Mouse (Mus musculus) thymus, adult 18-20 months (tissue): ENCODE data around the gene Cfc1.

Source experiments
- DNase-seq, 2 experiments: peaks; one replicate each; pipeline ENCODE4 v3.0.0; 2022; ENCODE audit warnings: mixed read lengths in 2 of 2

Cfc1 gene

DNA sequence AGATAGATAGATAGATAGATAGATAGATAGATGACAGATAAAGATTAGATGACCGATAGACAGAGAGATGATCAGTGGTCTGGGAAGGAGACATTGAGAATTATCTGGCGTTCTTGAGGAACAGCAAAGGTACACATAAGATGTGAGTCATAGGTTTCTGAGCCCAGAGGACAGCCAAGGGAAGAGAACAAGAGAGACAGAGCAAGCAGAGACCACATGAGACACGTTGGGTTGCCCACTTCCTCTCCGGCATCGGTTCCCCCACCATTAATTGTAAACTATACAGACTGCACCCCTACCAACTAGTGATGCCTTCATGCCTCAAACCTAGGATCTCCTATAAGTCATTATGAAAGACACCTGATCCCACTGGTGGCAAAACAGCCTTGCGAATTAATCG is 18.8 kb downstream of the Cfc1 start:
- DNase-seq = no peak

DNA sequence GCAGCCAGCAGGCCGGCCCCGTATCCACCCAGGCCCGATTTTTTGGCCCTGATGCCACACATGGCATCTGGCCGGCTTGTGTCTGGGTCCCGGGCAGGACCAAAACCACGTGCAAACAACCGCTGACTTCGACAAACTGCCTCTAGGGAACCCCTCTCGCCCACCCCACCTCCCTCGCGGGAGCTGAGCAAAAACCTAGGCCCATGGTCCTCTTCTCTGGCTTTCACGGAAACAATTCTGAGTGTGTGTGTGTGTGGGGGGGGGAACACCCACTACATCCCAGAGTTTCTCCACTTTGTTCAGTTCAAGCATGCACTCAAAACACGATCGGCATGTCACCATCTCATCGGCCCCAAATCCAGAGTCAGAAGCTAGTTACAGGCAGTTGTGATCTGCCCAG is 25.4 kb downstream of the Cfc1 start, which contains the start of gene Prss40:
TSS of gene Prss40 (minus strand) at position 101 of the 400 bp plus-strand sequence.
- no peak for DNase-seq

- no peak for DNase-seq
Measured at GRCm38 (mm10) chr1:34564383-34565045, 29.1 kb downstream of the Cfc1 start.

DNA sequence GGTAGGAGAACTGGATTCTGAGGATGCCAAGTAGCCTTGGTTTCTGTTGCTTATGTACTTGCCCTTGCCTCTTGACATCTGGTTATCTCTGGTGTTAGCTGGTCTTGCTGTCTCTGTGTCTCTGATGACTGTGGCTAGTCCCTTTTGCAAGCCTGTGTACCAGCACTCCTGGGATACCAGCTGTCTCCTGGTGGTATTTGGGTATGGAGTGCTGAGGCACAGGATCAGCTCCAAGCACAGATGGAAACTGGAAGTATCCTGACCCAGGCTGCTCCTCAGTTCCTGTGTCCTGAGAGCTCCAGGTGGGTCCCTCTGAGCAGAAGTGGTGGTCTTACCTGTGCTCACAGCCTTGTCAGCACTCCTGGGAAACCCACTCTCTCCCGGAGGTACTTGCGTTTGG is 32.7 kb downstream of the Cfc1 start:
- DNase-seq = no peak

GRCm38 (mm10) chr1:34569876-34570275 is 34.4 kb downstream of the Cfc1 start:
- DNase-seq = no peak

DNA sequence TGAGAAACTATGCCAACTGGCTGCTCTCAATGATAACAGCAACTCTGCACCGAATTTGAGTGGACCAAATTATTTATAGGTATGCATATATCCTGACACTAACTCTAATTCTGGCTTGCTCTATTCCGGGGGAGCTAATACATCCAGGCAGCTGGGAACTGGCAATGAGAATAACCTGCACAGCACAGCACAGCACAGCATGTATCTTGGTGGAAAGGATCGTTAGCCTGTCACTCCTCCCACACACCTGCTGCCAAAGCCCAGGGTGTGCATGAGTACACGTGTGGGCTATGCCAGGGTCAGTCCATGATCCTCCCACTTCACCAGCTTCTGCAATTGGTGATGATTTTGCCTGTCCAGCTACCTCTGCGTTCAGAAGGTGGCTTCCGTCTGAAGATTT is 36.0 kb downstream of the Cfc1 start:
- DNase-seq = no peak

DNA sequence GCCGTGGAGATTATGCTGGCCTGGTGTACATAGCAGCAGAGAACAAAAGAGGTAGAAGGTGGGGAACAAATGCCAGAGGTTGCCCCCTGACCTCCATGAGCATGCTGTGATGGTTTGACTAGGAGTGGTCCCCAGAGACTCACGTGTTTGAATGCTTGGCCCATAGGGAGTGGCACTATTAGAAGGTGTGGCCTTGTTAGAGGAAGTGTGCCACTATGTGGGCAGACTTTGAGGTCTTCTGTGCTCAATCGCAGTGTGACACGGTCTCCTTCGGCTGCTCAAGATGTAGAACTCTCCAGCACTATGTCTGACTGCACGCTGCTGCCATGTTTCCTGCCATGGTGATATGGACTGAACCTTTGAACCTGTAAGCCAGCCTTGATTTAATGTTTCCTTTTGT is 37.8 kb downstream of the Cfc1 start:
- DNase-seq = no peak

DNA sequence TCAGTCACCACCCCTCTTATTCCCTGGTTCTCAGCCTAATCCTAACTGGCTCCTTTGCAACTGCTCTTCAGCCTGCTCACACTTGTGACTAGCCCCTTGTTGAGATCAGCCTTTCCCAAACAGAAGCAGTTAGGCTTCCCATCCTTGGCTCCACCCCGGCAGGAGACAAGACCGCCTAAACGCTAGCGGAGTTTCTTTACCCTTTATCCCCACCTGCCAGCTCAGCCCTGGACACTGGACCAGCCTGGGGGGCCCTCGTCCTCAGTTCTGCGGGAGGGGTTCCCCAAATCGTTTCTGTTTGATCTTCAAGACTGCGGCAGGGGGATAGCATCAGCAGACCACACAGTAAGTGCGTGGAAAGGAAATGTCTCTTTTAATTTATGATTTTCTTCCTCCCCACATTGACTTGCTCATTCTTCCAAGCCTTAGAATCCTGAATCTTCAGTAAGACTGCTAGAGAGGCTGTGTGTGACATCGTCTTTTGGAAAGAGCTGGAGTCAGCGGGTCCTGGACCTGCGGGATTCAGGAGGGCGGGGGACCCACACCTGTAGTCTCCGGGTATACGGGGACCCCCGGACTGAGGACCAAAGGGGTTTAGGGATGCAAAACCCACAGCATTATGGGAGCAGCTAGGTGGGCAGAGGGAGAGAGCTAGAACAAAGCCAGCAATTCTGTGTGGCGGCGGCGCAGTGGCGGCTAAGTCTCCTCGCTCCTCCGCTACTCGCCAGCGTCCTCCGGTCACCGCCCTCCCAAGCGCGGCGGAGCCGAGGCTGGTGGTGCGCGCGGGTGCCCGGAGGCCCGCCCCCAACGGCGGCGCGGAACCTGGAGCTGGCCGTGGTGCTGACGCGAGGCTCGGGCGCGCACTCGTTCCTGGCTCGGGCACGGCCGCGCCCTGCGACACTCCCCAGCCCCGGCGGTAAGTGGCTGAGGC is 43.7 kb downstream of the Cfc1 start, which contains the start of gene Amer3:
TSS of gene Amer3 (plus strand) at position 807 of the 931 bp plus-strand sequence.
- peak in 1 of 2 experiments; percentile 17 for DNase-seq

- DNase-seq = no peak
Measured at GRCm38 (mm10) chr1:34579782-34580356, 44.4 kb downstream of the Cfc1 start.

DNA sequence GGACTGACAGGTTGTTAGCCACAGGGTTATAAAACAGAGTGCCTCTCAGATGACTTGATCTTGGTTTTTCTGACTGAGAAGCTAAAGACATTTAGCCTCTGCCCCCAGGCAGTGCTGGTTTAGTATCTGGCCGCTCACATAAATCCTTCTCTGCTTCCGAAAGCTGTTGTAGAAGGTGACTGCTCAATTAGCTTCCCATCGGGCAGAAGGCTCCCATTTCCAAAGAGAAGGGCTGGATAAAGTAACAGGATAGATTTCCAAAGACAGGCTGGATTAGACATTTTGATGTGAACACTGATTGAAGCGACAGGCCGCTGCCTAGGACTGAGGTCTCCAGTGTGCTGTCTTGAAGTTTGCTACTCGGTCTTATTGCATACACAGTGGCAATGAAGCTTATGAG is 46.8 kb downstream of the Cfc1 start:
- DNase-seq = no peak

DNA sequence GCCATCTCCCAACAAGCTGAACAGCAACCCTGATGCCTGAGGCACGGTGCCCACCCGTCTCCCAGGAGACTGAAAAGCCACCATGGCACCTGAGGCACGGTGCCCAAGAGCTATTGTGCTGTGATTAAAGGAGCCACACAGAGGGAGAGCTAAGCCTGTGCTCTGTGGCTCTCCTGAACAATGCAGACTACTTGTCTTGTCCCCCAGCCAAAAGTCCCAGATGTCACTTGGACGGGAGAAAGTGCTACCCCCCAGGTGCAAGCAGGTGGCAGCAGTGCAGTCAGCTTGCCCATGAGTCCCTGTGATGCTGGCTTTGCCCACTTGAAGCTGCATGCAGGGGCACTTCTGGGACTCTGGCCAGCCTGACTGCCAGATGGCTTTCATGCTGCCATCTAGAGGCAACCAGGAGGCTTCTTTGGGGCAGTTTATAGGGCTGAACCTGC is 48.4 kb downstream of the Cfc1 start:
- no peak for DNase-seq

GRCm38 (mm10) chr1:34584736-34585135 is 49.3 kb downstream of the Cfc1 start:
- DNase-seq = no peak

DNA sequence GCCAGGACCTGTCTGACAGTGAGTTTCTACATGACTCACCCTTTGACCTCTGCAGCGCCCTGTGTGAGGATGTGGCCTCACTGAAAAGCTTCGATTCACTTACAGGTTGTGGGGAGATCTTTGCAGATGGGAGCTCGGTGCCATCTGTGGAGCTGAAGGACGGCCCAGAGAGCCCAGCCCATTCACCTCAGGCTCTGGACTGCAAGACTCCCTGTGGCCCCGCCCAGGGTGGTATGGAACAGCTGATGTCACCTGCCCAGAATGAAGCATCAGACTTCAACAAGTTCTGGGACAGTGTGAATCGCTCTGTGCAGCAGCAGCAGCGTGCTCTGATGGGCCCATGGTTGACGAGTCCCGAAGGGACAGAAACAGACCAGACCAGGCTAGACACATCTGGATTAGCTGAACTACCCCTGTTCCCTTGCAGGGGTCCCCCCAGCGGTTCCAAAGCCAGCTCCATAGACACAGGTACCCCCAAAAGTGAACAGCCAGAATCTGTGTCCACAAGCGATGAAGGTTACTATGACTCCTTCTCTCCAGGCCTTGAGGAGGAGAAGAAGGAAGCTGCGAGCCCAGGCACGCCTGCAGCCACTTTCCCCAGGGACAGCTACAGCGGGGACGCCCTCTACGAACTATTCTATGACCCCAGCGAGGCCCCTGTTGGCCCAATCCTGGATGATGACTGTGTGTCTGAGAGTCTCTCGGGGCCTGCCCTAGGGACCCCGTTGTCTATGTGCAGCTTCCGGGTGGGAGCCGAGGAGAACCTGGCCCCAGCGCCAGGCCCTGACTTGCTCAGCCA is 52.0 kb downstream of the Cfc1 start:
- DNase-seq = no peak
